In genomic region chr2:151979470-151980354, GRCm38 (mm10) we compare ENCODE assay signal across 8 mouse cellular contexts. TPM values are rescaled to one million over a fixed set of nuclear protein-coding genes. Genes with fewer than 3 reads are reported as not detected.
DNase-seq lines count a peak whose midpoint lies in the region; ATAC-seq lines count a peak whose summit lies in the region.

TSS of gene Fam110a (minus strand) at chr2:151980219.

- peaks cover 5% of the 10 kb centered on the region for H3K27me3 ChIP-seq in embryonic facial prominence, embryonic 13.5 days
- peaks cover 10% of the 10 kb centered on the region for H3K27me3 ChIP-seq in limb, embryonic 10.5 days (ENCODE audit: low read depth, poor library complexity, severe bottlenecking)
- H3K27me3 ChIP-seq in midbrain, embryonic 12.5 days, result no peaks in the 10 kb centered on the region

- peak within 1 kb of the TSS; percentile 83 for H3K9ac ChIP-seq in embryonic facial prominence, embryonic 13.5 days
- peak within 1 kb of the TSS; percentile 69 for H3K9ac ChIP-seq in midbrain, embryonic 12.5 days (replicated peaks)

- peak; percentile 68; the same call in 1 of the 2 replicates for ATAC-seq in embryonic facial prominence, embryonic 13.5 days (ENCODE audit: insufficient number of reproducible peaks, insufficient read depth, low FRiP score, low TSS enrichment, low read depth)
- ATAC-seq in midbrain, embryonic 12.5 days (ENCODE audit: low FRiP score, low read depth), result peak; percentile 92

- peaks cover 37% of the 10 kb centered on the region for H3K4me1 ChIP-seq in embryonic facial prominence, embryonic 13.5 days
- peaks cover 48% of the 10 kb centered on the region for H3K4me1 ChIP-seq in limb, embryonic 10.5 days
- H3K4me1 ChIP-seq in midbrain, embryonic 12.5 days, result peaks cover 47% of the 10 kb centered on the region

- H3K27ac ChIP-seq in embryonic facial prominence, embryonic 13.5 days, result peak within 1 kb of the TSS; percentile 16; the same call in 1 of the 2 replicates
- peak within 1 kb of the TSS; percentile 93 for H3K27ac ChIP-seq in limb, embryonic 10.5 days
- H3K27ac ChIP-seq in midbrain, embryonic 12.5 days (replicated peaks), result peak within 1 kb of the TSS; percentile 82

- H3K36me3 ChIP-seq in embryonic facial prominence, embryonic 13.5 days, result no peaks in the 10 kb centered on the region
- peaks cover 24% of the 10 kb centered on the region for H3K36me3 ChIP-seq in limb, embryonic 10.5 days
- H3K36me3 ChIP-seq in midbrain, embryonic 12.5 days, result peaks cover 5% of the 10 kb centered on the region; the same call in 1 of the 2 replicates

- peak within 1 kb of the TSS; percentile 87 for H3K4me2 ChIP-seq in embryonic facial prominence, embryonic 13.5 days
- peak within 1 kb of the TSS; percentile 74 for H3K4me2 ChIP-seq in midbrain, embryonic 12.5 days (replicated peaks)

- H3K9me3 ChIP-seq in embryonic facial prominence, embryonic 13.5 days, result no peaks in the 10 kb centered on the region
- H3K9me3 ChIP-seq in limb, embryonic 10.5 days (replicated peaks), result no peaks in the 10 kb centered on the region
- H3K9me3 ChIP-seq in midbrain, embryonic 12.5 days, result no peaks in the 10 kb centered on the region

- under 1% methylated on average over 46 of the region's 46 CpGs for WGBS in embryonic facial prominence, embryonic 13.5 days
- WGBS in limb, embryonic 10.5 days, result under 1% methylated on average over 46 of the region's 46 CpGs
- under 1% methylated on average over 46 of the region's 46 CpGs for WGBS in midbrain, embryonic 12.5 days

- peak; percentile 95 for DNase-seq in 3134 (ENCODE audit: extremely low read depth, insufficient read length, low spot score)
- peak; percentile 96 for DNase-seq in adrenal gland, postnatal 36 days
- DNase-seq in heart, adult 18-20 months, result peak; percentile 96
- peak; percentile 93 for DNase-seq in kidney, adult 18-20 months
- DNase-seq in limb, embryonic 10.5 days (ENCODE audit: low spot score), result peak; percentile 93
- peak; percentile 92 for DNase-seq in skeletal muscle tissue, adult 2 months (ENCODE audit: low read depth, low spot score)

- H3K4me3 ChIP-seq in embryonic facial prominence, embryonic 13.5 days, result peak within 1 kb of the TSS; percentile 77
- H3K4me3 ChIP-seq in limb, embryonic 10.5 days, result peak within 1 kb of the TSS; percentile 81
- peak within 1 kb of the TSS; percentile 68 for H3K4me3 ChIP-seq in midbrain, embryonic 12.5 days

RNA-seq across cellular contexts. Expression of gene Fam110a, which starts in this region (rescaled TPM):
- total RNA-seq in adrenal gland, postnatal 36 days (2021), result 1 to 10 TPM; 8.5 to 9.6 TPM
- polyA plus RNA-seq in embryonic facial prominence, embryonic 13.5 days (2015; fragmentation: Nextera tagmentation; extraction: Ambion mirVana), result 20.9 and 23.7 TPM in 2 replicates
- 1 to 10 TPM; 3.4 to 3.7 TPM for total RNA-seq in heart, adult 18-20 months (2021)
- 35.0 and 37.9 TPM in 2 replicates for polyA plus RNA-seq in limb, embryonic 10.5 days (2016; fragmentation: Nextera tagmentation; extraction: Ambion mirVana)
- 114 and 120 TPM in 2 replicates for polyA plus RNA-seq in midbrain, embryonic 12.5 days (2016; fragmentation: Nextera tagmentation; extraction: Ambion mirVana)

Comparison
In these comparisons a context has a peak if more than half of its experiments do, and no peak if none do; other contexts are left out.
1. Peak in every context shown above with its lines: DNase-seq, ATAC-seq, H3K4me3 ChIP-seq and H3K27ac ChIP-seq.
2. H3K27ac ChIP-seq: peak in every context shown above with its lines; median percentile 93 in limb, embryonic 10.5 days; 82 in midbrain, embryonic 12.5 days; 16 in embryonic facial prominence, embryonic 13.5 days.